Mouse (Mus musculus) forebrain, embryonic 16.5 days (tissue): ENCODE data around the gene H1foo. TPM values are rescaled to one million over a fixed set of nuclear protein-coding genes. Genes with fewer than 3 reads are reported as not detected.
A peak's percentile ranks its signal among the peaks of the same experiment; 100 is the strongest.

Experiments
- ATAC-seq: fragments of 200-750 bp; cut with Nextera tagmentation; 2 replicates; pipeline ENCODE4 v1.8.0; 2017; ENCODE audit warnings: mild to moderate bottlenecking, moderate library complexity
- H3K27ac ChIP-seq: fragments of 300-500 bp; sonication (generic); 2 replicates; pipeline ENCODE4 v1.5.1; 2014; ENCODE audit warnings: low read length, control low read depth
- H3K27me3 ChIP-seq: fragments of 300-500 bp; sonication (generic); replicated peaks from 2 replicates; pipeline ENCODE4 v1.6.1; 2014; ENCODE audit warnings: low read length; ENCODE audit not compliant: control insufficient read depth, insufficient read depth
- H3K36me3 ChIP-seq: fragments of 300-500 bp; sonication (generic); 2 replicates; pipeline ENCODE4 v1.6.1; 2014; ENCODE audit not compliant: control insufficient read depth, insufficient read depth
- H3K4me1 ChIP-seq: fragments of 300-500 bp; sonication (generic); replicated peaks from 2 replicates; pipeline ENCODE4 v1.6.1; 2014; ENCODE audit warnings: low read length; ENCODE audit not compliant: control insufficient read depth, insufficient read depth
- H3K4me2 ChIP-seq: fragments of 300-500 bp; sonication (generic); 2 replicates; pipeline ENCODE4 v1.6.1; 2014; ENCODE audit warnings: mild to moderate bottlenecking, low read length, control low read depth
- H3K4me3 ChIP-seq: fragments of 300-500 bp; sonication (generic); replicated peaks from 2 replicates; pipeline ENCODE4 v1.5.1; 2014; ENCODE audit warnings: mild to moderate bottlenecking, low read length, control low read depth
- H3K9ac ChIP-seq: fragments of 300-500 bp; sonication (generic); replicated peaks from 2 replicates; pipeline ENCODE4 v1.6.1; 2014; ENCODE audit warnings: low read depth, low read length, control low read depth
- H3K9me3 ChIP-seq: fragments of 300-500 bp; sonication (generic); 2 replicates; pipeline ENCODE4 v1.6.1; 2016; ENCODE audit warnings: low read length; ENCODE audit not compliant: control insufficient read depth
- WGBS: fragments of 180-500 bp; shearing (Covaris S2); extraction: QIAGEN DNeasy Blood & Tissue Kit; methylation state at CpG from one replicate; pipeline ENCODE4 v1.1.7; 2014; 5-methylcytosine and 5-hydroxymethylcytosine counted together
- polyA plus RNA-seq: library from polyadenylated mRNA; unstranded; fragments of >200 nt; fragmentation: Nextera tagmentation; extraction: Ambion mirVana; gene quantifications from 2 replicates; pipeline ENCODE4 v1.2.1, GENCODE M21; 2015

H1foo gene
- polyA plus RNA-seq, 1 experiment from 2014 or later = not detected

- no peak overlapping the region for H3K9ac ChIP-seq
These were observed 41.8 kb downstream of the H1foo start for GRCm38 (mm10) chr6:115986472-115987095.

GRCm38 (mm10) chr6:115987096-115987747, 42.5 kb downstream of the H1foo start:
- ATAC-seq = no peak
- H3K27ac ChIP-seq = no peak overlapping the region
- H3K4me2 ChIP-seq = no peak overlapping the region
- H3K27me3 ChIP-seq = peaks cover under 1% of the 10 kb centered on the region; the same call in 1 of the 2 replicates
- no peak overlapping the region for H3K4me3 ChIP-seq
- no peaks in the 10 kb centered on the region for H3K36me3 ChIP-seq
- 63% methylated on average over 9 of the region's 9 CpGs for WGBS
- no peaks in the 10 kb centered on the region for H3K9me3 ChIP-seq
- H3K4me1 ChIP-seq = peaks cover 11% of the 10 kb centered on the region
- H3K9ac ChIP-seq = no peak overlapping the region

More at GRCm38 (mm10) chr6:115986472-115987095, 41.8 kb downstream of the H1foo start:
- no peaks in the 10 kb centered on the region for H3K27me3 ChIP-seq
- H3K9me3 ChIP-seq = no peaks in the 10 kb centered on the region
- no peak overlapping the region for H3K4me2 ChIP-seq
- no peaks in the 10 kb centered on the region for H3K36me3 ChIP-seq
- ATAC-seq = no peak
- WGBS = 47% methylated on average over 11 of the region's 12 CpGs
- peaks cover 10% of the 10 kb centered on the region for H3K4me1 ChIP-seq
- no peak overlapping the region for H3K27ac ChIP-seq
- no peak overlapping the region for H3K4me3 ChIP-seq

DNA sequence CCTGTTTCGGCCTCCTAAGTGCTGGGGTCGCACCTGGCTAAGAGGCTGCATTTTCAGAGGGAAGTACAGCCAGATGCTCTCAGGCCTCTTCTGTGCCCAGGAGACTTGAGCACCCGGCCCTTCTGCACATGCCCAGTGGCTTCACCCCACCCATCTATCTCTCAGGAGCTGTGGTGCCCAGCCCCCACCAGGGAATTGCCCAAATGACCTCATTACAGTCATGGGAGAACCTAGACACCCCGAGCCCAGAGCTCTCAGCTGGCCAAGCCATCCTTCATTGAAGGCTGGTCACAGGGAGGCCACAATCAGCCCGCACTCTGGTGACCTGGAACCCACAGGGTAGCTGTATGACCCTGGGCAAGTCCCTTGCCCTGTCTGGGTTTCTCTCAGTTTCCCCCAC, 44.3 kb downstream of the H1foo start:
- Histone ChIP-seq H3K36me3 (no peaks in the 10 kb centered on the region), H3K9me3 (no peaks in the 10 kb centered on the region), H3K27me3 (peaks cover 19% of the 10 kb centered on the region), H3K4me3 (no peak overlapping the region), H3K4me1 (peaks cover 23% of the 10 kb centered on the region), H3K9ac (no peak overlapping the region), H3K27ac (no peak overlapping the region), H3K4me2 (no peak overlapping the region)
- 76% methylated on average over 5 of the region's 5 CpGs for WGBS
- no peak for ATAC-seq

GRCm38 (mm10) chr6:115989607-115990006, 44.9 kb downstream of the H1foo start:
- H3K27ac ChIP-seq = no peak overlapping the region
- H3K4me2 ChIP-seq = peak overlapping the region; percentile 23
- no peak overlapping the region for H3K4me3 ChIP-seq
- H3K36me3 ChIP-seq = no peaks in the 10 kb centered on the region
- peaks cover 19% of the 10 kb centered on the region for H3K27me3 ChIP-seq
- WGBS = 55% methylated on average over 4 of the region's 4 CpGs
- no peak for ATAC-seq
- no peaks in the 10 kb centered on the region for H3K9me3 ChIP-seq
- no peak overlapping the region for H3K9ac ChIP-seq
- H3K4me1 ChIP-seq = peaks cover 27% of the 10 kb centered on the region

DNA sequence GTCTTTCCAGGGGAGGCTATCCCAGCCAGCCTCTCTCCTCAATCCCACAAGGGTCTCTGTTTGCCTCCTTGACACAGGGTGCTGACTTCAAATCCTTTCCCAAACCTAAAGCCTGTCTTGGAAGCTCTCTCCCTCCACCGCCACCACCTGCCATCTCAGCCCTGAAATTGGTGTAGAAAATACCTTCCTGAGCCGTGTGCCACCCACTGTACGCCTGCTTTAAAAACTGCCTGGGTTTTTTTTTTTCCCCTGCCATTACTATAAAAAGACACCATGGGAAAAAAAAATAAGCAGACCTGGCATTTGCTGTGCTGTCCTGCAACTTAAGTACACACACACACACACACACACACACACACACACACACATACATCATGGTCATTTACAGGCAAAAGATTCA, 45.3 kb downstream of the H1foo start:
- no peak overlapping the region for H3K27ac ChIP-seq
- no peaks in the 10 kb centered on the region for H3K9me3 ChIP-seq
- H3K36me3 ChIP-seq = no peaks in the 10 kb centered on the region
- H3K4me1 ChIP-seq = peaks cover 27% of the 10 kb centered on the region
- peaks cover 19% of the 10 kb centered on the region for H3K27me3 ChIP-seq
- no peak overlapping the region for H3K4me3 ChIP-seq
- WGBS = 70% methylated on average over 3 of the region's 3 CpGs
- H3K4me2 ChIP-seq = peak overlapping the region; percentile 23
- no peak for ATAC-seq
- H3K9ac ChIP-seq = no peak overlapping the region

GRCm38 (mm10) chr6:115990479-115990878, 45.7 kb downstream of the H1foo start:
- 80% methylated on average over 9 of the region's 9 CpGs for WGBS
- no peaks in the 10 kb centered on the region for H3K36me3 ChIP-seq
- no peak overlapping the region for H3K9ac ChIP-seq
- H3K27ac ChIP-seq = no peak overlapping the region
- peaks cover 19% of the 10 kb centered on the region for H3K27me3 ChIP-seq
- ATAC-seq = no peak
- H3K4me3 ChIP-seq = no peak overlapping the region
- H3K4me1 ChIP-seq = peaks cover 27% of the 10 kb centered on the region
- H3K9me3 ChIP-seq = no peaks in the 10 kb centered on the region
- peak overlapping the region; percentile 91; the same call in 1 of the 2 replicates for H3K4me2 ChIP-seq

DNA sequence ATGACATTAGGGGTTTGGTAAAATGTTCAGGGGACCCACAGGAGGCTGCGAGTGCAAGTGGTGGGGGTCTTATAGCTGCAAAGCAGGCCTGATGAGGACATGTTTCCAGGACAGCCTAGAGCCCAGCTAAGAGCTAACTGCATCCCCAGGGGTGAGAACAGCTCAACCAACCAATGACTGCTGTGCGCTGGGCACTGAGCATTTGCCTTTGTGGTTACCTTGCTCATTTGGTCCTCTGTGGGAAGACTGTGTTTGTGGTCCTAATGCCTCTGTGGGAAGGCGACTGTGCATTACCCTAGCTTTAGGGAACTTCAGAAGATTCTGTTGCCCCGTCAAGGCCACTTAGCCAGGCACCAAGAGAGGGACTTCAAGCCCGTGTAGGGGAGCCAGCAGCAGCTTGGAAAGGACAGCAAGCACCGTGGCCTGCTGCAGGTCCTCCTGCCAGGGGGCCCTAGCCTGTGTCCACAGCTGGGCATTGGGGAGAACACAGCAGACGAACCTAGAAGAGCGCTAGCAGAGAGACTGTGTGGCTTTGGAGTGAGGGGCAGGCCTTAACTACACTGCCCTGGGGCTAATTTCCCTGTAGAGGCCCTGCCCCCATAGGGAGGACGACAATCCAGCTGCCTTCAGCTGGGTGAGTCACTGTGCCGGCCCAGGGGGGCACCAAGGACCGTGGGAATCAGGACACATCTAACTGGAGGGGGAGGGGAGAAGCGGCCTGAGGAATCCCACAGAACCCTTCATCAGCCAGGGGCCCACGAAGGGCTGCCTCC, 46.6 kb downstream of the H1foo start:
- H3K4me1 ChIP-seq = peaks cover 27% of the 10 kb centered on the region
- H3K9me3 ChIP-seq = no peaks in the 10 kb centered on the region
- H3K4me3 ChIP-seq = peak overlapping the region; percentile 66
- peak overlapping the region; percentile 36 for H3K9ac ChIP-seq
- H3K27me3 ChIP-seq = peaks cover 19% of the 10 kb centered on the region
- no peak overlapping the region for H3K27ac ChIP-seq
- ATAC-seq = no peak
- WGBS = 29% methylated on average over 13 of the region's 13 CpGs
- H3K4me2 ChIP-seq = peak overlapping the region; percentile 91
- H3K36me3 ChIP-seq = no peaks in the 10 kb centered on the region

GRCm38 (mm10) chr6:115991881-115992620, 47.3 kb downstream of the H1foo start:
- Histone ChIP-seq H3K4me1 (peaks cover 27% of the 10 kb centered on the region), H3K36me3 (no peaks in the 10 kb centered on the region), H3K4me3 (peak overlapping the region; percentile 66), H3K4me2 (peak overlapping the region; percentile 91), H3K27me3 (peaks cover 19% of the 10 kb centered on the region), H3K9ac (peak overlapping the region; percentile 36), H3K27ac (no peak overlapping the region), H3K9me3 (no peaks in the 10 kb centered on the region)
- 31% methylated on average over 10 of the region's 10 CpGs for WGBS
- no peak for ATAC-seq

GRCm38 (mm10) chr6:115992981-115993380, 48.2 kb downstream of the H1foo start:
- ATAC-seq = no peak

More at GRCm38 (mm10) chr6:115992981-115993380, 48.2 kb downstream of the H1foo start:
- Histone ChIP-seq H3K4me3 (peak overlapping the region; percentile 66), H3K4me2 (peak overlapping the region; percentile 91), H3K4me1 (peaks cover 22% of the 10 kb centered on the region), H3K27ac (no peak overlapping the region), H3K9me3 (no peaks in the 10 kb centered on the region), H3K9ac (peak overlapping the region; percentile 52), H3K27me3 (peaks cover 19% of the 10 kb centered on the region), H3K36me3 (no peaks in the 10 kb centered on the region)
- WGBS = 42% methylated on average over 6 of the region's 6 CpGs
